Mouse (Mus musculus): ENCODE data around the gene Lamb3. TPM values are rescaled to one million over a fixed set of nuclear protein-coding genes. Genes with fewer than 3 reads are reported as not detected.

Lamb3 gene
- polyA plus RNA-seq, 1 experiment: not detected

- Histone ChIP-seq H3K9me3 (ENCODE audit: control insufficient read depth, low read length) (no peaks in the 10 kb centered on the region), H3K4me3 (replicated peaks) (no peak overlapping the region)
- no peak for TF ChIP-seq TAL1 (IDR thresholded peaks at IDR 0.05; ENCODE audit: low read length)
Measured at GRCm38 (mm10) chr1:193263026-193263907, 55.8 kb downstream of the Lamb3 start.

DNA sequence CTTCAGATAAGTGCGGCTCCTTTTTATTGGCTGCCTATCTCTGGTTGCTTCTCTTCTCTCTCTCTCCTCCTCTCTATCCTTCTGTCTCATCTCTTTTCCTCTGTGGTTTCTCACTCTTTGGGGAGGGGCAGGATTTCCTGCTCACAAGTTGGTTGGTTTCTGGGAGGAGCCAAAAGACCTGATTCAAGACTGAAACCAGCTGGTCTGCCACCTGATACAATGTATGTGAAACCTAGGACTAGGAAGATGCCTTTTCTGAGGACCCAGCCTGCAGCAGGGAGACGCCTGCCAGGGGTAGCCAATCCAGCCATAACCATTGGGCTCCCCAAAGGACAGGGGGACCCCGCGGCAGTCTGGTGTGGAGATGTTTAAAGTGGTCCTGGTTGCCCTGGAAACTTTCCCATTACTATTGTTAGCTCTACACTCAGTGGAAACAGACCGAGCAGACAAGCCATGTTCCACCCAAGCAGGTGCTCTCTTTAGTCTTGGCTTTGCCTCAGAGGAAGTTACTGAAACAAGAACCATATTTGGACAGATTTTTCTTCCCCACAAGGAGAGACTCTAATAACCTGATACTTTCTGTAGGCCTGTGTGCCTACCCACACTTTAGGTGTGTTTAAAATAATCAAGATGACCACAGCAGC is 56.6 kb downstream of the Lamb3 start, which contains the start of gene Hsd11b1:
Gene Hsd11b1, minus strand, starts transcription at position 121 of the 644 bp plus-strand sequence.
- Histone ChIP-seq H3K4me1 (ENCODE audit: control insufficient read depth) (no peaks in the 10 kb centered on the region), H3K27me3 (ENCODE audit: control insufficient read depth) (no peaks in the 10 kb centered on the region), H3K9me3 (ENCODE audit: control insufficient read depth, low read length) (no peaks in the 10 kb centered on the region), H3K36me3 (ENCODE audit: control insufficient read depth) (no peaks in the 10 kb centered on the region), H3K4me3 (replicated peaks) (no peak within 1 kb of the TSS)
- no peak for TF ChIP-seq TAL1 (IDR thresholded peaks at IDR 0.05; ENCODE audit: low read length)
- no peak for TF ChIP-seq GATA1 (IDR thresholded peaks at IDR 0.05; ENCODE audit: low read length)

More at GRCm38 (mm10) chr1:193263026-193263907, 55.8 kb downstream of the Lamb3 start:
- H3K4me1 ChIP-seq (ENCODE audit: control insufficient read depth): no peaks in the 10 kb centered on the region
- H3K27me3 ChIP-seq (ENCODE audit: control insufficient read depth): no peaks in the 10 kb centered on the region
- no peaks in the 10 kb centered on the region for H3K36me3 ChIP-seq (ENCODE audit: control insufficient read depth)

DNA sequence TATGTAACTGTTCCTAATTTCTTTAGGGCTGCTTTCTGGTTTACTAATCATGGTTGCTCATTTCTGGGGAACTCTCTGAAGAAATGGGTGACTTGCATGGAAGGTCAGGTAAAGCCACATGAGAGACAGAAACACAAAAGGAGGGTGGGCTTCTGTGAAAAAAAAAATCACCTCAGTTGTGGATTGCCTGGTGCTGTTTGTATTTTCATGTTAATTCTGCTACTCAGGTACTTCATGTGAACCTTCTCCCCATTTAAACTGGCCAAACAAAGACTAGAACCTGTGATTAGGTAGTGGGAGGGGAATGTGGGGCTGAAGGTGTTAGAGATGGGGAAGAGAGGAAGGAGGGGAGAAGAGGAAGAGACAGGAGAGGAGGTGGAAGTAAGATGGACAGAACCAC is 58.2 kb downstream of the Lamb3 start:
- no peaks in the 10 kb centered on the region for H3K4me1 ChIP-seq (ENCODE audit: control insufficient read depth)
- no peak overlapping the region for H3K4me3 ChIP-seq (replicated peaks)
- no peaks in the 10 kb centered on the region for H3K27me3 ChIP-seq (ENCODE audit: control insufficient read depth)
- no peaks in the 10 kb centered on the region for H3K9me3 ChIP-seq (ENCODE audit: control insufficient read depth, low read length)
- TF ChIP-seq TAL1 (IDR thresholded peaks at IDR 0.05; ENCODE audit: low read length): no peak
- TF ChIP-seq GATA1 (IDR thresholded peaks at IDR 0.05; ENCODE audit: low read length): no peak
- H3K36me3 ChIP-seq (ENCODE audit: control insufficient read depth): no peaks in the 10 kb centered on the region

DNA sequence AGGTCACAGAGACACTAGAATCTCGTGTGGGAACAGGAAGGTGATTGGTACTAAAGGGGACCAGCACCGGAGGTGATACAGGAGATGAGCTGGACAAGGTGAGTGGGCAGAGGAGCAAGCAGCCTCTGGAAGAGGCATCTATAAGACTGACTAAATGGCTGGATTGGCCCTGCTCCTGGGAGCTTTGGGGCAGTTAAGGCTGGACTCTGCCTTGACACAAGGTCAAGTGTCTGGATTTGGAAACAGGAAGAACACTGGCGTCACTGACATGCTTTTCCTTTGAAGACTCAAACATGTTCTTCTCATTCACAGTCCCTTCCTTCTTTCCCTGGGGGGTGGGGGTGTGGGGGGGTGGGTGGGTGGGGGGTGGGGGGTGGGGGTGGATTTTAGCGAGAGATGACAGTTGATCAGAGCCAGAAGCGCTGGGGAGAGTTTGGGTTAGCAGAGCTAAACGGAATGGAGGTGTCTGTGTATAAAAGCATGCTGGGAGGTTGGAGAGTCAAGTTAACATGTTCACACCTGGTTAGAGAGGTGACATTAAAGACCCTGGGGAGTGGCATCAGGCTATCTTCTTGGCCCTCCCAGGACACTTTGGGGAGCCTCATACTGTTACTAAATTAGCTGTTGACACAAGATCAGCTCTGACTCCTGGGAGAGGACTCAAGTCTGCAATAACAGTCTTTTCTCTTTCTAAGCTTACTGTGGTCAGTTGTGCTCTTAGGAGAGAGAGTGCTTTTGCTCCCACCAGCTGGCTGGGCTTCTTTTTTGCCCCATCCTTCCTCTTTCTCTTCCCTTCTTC is 63.7 kb downstream of the Lamb3 start:
- no peak for TF ChIP-seq GATA1 (IDR thresholded peaks at IDR 0.05; ENCODE audit: low read length)
- no peak for TF ChIP-seq TAL1 (IDR thresholded peaks at IDR 0.05; ENCODE audit: low read length)
- Histone ChIP-seq H3K4me3 (replicated peaks) (no peak overlapping the region), H3K27me3 (ENCODE audit: control insufficient read depth) (no peaks in the 10 kb centered on the region)

GRCm38 (mm10) chr1:193272137-193272915 is 64.8 kb downstream of the Lamb3 start:
- H3K4me1 ChIP-seq (ENCODE audit: control insufficient read depth): no peaks in the 10 kb centered on the region
- no peaks in the 10 kb centered on the region for H3K9me3 ChIP-seq (ENCODE audit: control insufficient read depth, low read length)
- peak overlapping the region; percentile 57 for H3K4me3 ChIP-seq (replicated peaks)
- no peaks in the 10 kb centered on the region for H3K36me3 ChIP-seq (ENCODE audit: control insufficient read depth)
- TF ChIP-seq GATA1 (IDR thresholded peaks at IDR 0.05; ENCODE audit: low read length): no peak
- no peak for TF ChIP-seq TAL1 (IDR thresholded peaks at IDR 0.05; ENCODE audit: low read length)
- no peaks in the 10 kb centered on the region for H3K27me3 ChIP-seq (ENCODE audit: control insufficient read depth)

More for the DNA sequence above, 63.7 kb downstream of the Lamb3 start:
- no peaks in the 10 kb centered on the region for H3K9me3 ChIP-seq (ENCODE audit: control insufficient read depth, low read length)
- H3K4me1 ChIP-seq (ENCODE audit: control insufficient read depth): no peaks in the 10 kb centered on the region
- no peaks in the 10 kb centered on the region for H3K36me3 ChIP-seq (ENCODE audit: control insufficient read depth)

- no peaks in the 10 kb centered on the region for H3K36me3 ChIP-seq (ENCODE audit: control insufficient read depth)
- no peaks in the 10 kb centered on the region for H3K4me1 ChIP-seq (ENCODE audit: control insufficient read depth)
- no peaks in the 10 kb centered on the region for H3K9me3 ChIP-seq (ENCODE audit: control insufficient read depth, low read length)
- no peaks in the 10 kb centered on the region for H3K27me3 ChIP-seq (ENCODE audit: control insufficient read depth)
- TF ChIP-seq TAL1 (IDR thresholded peaks at IDR 0.05; ENCODE audit: low read length) (no peak), GATA1 (IDR thresholded peaks at IDR 0.05; ENCODE audit: low read length) (no peak)
- peak within 1 kb of the TSS; percentile 57 for H3K4me3 ChIP-seq (replicated peaks)
Measured at GRCm38 (mm10) chr1:193272916-193273601, 65.6 kb downstream of the Lamb3 start, which contains the start of gene G0s2. Gene G0s2 (minus strand): TSS chr1:193273217.

DNA sequence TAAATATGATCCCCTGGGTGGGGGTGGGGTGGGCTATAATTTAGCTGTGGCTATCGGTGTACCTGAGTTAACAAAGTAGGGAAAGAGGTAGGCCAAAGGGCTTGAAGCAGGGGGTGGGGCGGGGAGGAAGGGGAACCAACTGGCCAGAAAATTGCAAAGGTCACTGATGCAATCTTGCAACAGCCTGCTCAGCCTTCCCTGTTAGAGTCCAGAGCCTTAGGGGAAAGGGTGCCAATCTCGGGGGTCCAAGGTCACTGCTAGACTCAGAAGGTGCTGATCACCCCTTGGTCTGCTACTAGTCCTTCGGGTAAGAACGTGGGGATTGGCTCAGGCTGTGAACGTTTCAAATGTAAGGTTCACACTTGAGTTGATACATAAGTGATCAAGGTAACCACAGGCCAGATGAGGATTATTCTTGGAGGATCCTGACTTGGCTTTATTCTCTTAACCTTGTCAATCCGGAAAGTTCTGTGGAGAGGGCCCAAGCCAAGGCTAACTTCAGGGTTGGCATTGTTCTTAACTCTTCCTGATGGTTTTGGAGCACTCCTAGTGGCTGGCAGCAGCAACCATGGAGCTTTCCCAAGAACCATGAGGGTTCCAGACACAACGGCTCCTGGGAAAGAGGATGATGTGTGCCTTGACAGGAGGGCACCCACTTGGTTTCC is 67.0 kb downstream of the Lamb3 start:
- Histone ChIP-seq H3K36me3 (ENCODE audit: control insufficient read depth) (no peaks in the 10 kb centered on the region), H3K27me3 (ENCODE audit: control insufficient read depth) (no peaks in the 10 kb centered on the region), H3K4me3 (replicated peaks) (no peak overlapping the region), H3K4me1 (ENCODE audit: control insufficient read depth) (no peaks in the 10 kb centered on the region), H3K9me3 (ENCODE audit: control insufficient read depth, low read length) (no peaks in the 10 kb centered on the region)
- no peak for TF ChIP-seq TAL1 (IDR thresholded peaks at IDR 0.05; ENCODE audit: low read length)
- TF ChIP-seq GATA1 (IDR thresholded peaks at IDR 0.05; ENCODE audit: low read length): no peak

Measured in erythroblast, embryonic 14.5 days (primary cell).